Mouse (Mus musculus): ENCODE results near the gene Pde6d. TPM values are rescaled to one million over a fixed set of nuclear protein-coding genes. Genes with fewer than 3 reads are reported as not detected.

Pde6d gene
- 43.0 and 47.1 TPM in 2 replicates for polyA plus RNA-seq (2015; fragmentation: Nextera tagmentation; extraction: Ambion mirVana)

DNA sequence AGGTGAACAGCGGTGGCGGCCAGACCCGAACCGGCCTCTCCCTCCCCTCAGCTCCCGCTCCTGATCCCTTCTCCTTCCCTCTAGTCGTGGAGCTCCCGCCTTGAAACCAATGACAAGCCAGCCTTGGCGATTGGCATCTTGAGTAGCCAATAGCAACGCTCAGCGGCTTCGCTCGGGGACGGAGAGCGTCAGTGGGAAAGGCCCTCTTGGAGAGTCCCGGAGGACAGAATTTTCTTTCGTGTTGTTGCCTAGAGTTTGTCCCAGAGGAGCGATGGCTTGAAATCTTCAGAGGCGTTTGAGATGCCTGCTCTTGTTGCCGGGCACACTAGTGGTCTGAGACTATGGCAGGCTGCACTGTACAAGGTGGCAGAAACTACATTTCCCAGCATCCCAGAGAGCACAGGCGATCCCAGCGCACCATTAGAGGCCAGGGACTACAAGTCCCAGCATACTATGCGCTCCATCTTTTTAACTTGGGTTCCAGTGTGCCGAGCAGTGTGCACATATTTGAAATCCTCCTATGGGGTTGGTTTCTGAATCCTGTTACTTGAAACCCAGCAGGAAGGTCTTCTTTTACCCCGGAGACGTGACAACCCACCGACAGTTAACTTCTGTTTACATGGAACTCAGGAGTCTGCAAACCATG is at the start of gene Pde6d, which contains the start of gene Cops7b:
Gene Pde6d (minus strand): TSS at position 179 of the 646 bp plus-strand sequence.
Gene Cops7b (plus strand): TSS at position 454 of the 646 bp plus-strand sequence.

DNA sequence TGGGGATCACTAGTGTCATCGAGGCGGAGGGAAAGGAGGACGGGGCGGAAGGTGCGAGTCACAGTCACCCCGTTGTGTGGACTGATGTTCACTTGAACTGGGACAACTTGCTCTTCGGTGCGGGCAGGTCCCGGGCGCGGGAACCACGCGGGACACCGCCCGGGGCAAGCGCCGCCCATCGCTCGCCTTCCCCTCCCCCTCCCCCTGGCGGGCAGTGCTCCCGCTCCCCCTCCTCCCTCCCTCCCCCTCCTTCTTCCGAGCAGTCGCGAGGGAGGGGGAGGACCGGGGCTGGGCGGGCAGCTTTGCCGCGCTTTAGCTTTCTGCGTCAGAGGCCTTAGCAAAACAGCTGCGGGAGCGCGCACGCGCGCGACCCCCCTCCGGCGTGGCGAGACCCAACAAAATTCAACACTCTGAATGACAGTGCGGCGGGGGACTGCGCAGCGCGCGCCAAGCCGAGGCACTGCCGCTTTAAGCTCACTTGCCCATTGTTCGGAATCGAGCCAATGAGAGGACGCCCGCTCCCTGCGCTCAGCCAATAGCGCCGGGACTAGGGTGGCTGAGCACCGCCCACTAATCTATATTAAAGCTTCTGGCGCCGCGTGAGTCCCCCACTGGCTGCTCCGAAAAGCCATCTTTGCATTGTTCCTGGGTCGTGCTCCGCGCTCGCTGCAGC is 56.2 kb downstream of the Pde6d start, which contains the start of gene Ptma:
Gene Ptma (plus strand): TSS at position 611 of the 673 bp plus-strand sequence.

Other genes starting within 250 kb of the Pde6d start
- gene Ncl, start 223.2 kb downstream of the Pde6d start, polyA plus RNA-seq (2015; fragmentation: Nextera tagmentation; extraction: Ambion mirVana) = 380 and 415 TPM in 2 replicates
- gene Nmur1, start 156.4 kb downstream of the Pde6d start, polyA plus RNA-seq (2015; fragmentation: Nextera tagmentation; extraction: Ambion mirVana) = 0.10 TPM in 1 of 2 replicates, not detected in the other
- gene Tex44, start 156.3 kb downstream of the Pde6d start, polyA plus RNA-seq (2015; fragmentation: Nextera tagmentation; extraction: Ambion mirVana) = not detected in 2 replicates
- gene Ptma, start 55.9 kb downstream of the Pde6d start, polyA plus RNA-seq (2015; fragmentation: Nextera tagmentation; extraction: Ambion mirVana) = 1,912 and 1,997 TPM in 2 replicates
- gene Cops7b, start 275 bp upstream of the Pde6d start, polyA plus RNA-seq (2015; fragmentation: Nextera tagmentation; extraction: Ambion mirVana) = 15.5 and 18.0 TPM in 2 replicates
- 0.21 TPM in 1 of 2 replicates, not detected in the other for gene Nppc, start 87.9 kb upstream of the Pde6d start, polyA plus RNA-seq (2015; fragmentation: Nextera tagmentation; extraction: Ambion mirVana)
- gene Dis3l2, start 121.2 kb upstream of the Pde6d start, polyA plus RNA-seq (2015; fragmentation: Nextera tagmentation; extraction: Ambion mirVana) = 11.7 and 13.1 TPM in 2 replicates

Data from spleen, postnatal 0 days (tissue).